Mouse (Mus musculus) heart, embryonic 14.5 days (tissue): ENCODE measurements around the gene Cabp4. TPM values are rescaled to one million over a fixed set of nuclear protein-coding genes. Genes with fewer than 3 reads are reported as not detected.

ENCODE experiments used
- ATAC-seq: fragments of 200-750 bp; cut with Nextera tagmentation; 2 replicates; pipeline ENCODE4 v1.8.0; 2017; ENCODE audit warnings: low read depth, moderate TSS enrichment; ENCODE audit not compliant: insufficient number of reproducible peaks, insufficient read depth, low FRiP score
- H3K27ac ChIP-seq, 2 experiments: fragments of 200-500 bp in 1 of 2; fragments of 300-500 bp in 1 of 2; sonication (generic) in 1 of 2; replicated peaks in 1 of 2; 2 replicates each; pipeline ENCODE4 v1.5.1; 2012 to 2014; ENCODE audit warnings: low read depth in 2 of 2, low read length in 2 of 2, control low read depth in 1 of 2, mild to moderate bottlenecking in 1 of 2, mixed read lengths in 1 of 2; ENCODE audit not compliant: control insufficient read depth in 1 of 2, insufficient read depth in 1 of 2
- H3K27me3 ChIP-seq: fragments of 300-500 bp; sonication (generic); 2 replicates; pipeline ENCODE4 v1.6.1; 2014; ENCODE audit warnings: mild to moderate bottlenecking, low read length, control low read depth; ENCODE audit not compliant: control insufficient read depth, insufficient read depth
- H3K36me3 ChIP-seq: fragments of 300-500 bp; sonication (generic); 2 replicates; pipeline ENCODE4 v1.6.1; 2014; ENCODE audit warnings: mild to moderate bottlenecking, control low read depth, low read length, mixed read lengths; ENCODE audit not compliant: control insufficient read depth, insufficient read depth
- H3K4me1 ChIP-seq, 2 experiments: fragments of 200-500 bp in 1 of 2; fragments of 300-500 bp in 1 of 2; sonication (generic) in 1 of 2; 2 replicates each; pipeline ENCODE4 v1.6.1; 2012 to 2014; ENCODE audit warnings: low read length in 2 of 2, control low read depth in 1 of 2, mixed read lengths in 1 of 2; ENCODE audit not compliant: control insufficient read depth in 2 of 2, insufficient read depth in 2 of 2
- H3K4me2 ChIP-seq: fragments of 300-500 bp; sonication (generic); 2 replicates; pipeline ENCODE4 v1.6.1; 2014; ENCODE audit warnings: mild to moderate bottlenecking, low read length
- H3K4me3 ChIP-seq, 2 experiments: fragments of 200-500 bp in 1 of 2; fragments of 300-500 bp in 1 of 2; sonication (generic) in 1 of 2; 2 replicates each; pipeline ENCODE4 v1.5.1; 2012 to 2014; ENCODE audit warnings: low read length in 2 of 2, mild to moderate bottlenecking in 2 of 2, control low read depth in 1 of 2, low read depth in 1 of 2, moderate library complexity in 1 of 2; ENCODE audit not compliant: control insufficient read depth in 1 of 2, insufficient read depth in 1 of 2
- H3K9ac ChIP-seq: fragments of 300-500 bp; sonication (generic); 2 replicates; pipeline ENCODE4 v1.6.1; 2014; ENCODE audit warnings: mild to moderate bottlenecking, low read length
- H3K9me3 ChIP-seq: fragments of 300-500 bp; sonication (generic); 2 replicates; pipeline ENCODE4 v1.6.1; 2016; ENCODE audit warnings: low read length, control low read depth; ENCODE audit not compliant: control insufficient read depth
- WGBS: fragments of 180-500 bp; shearing (Covaris S2); extraction: QIAGEN DNeasy Blood & Tissue Kit; methylation state at CpG from one replicate; pipeline ENCODE4 v1.1.7; 2014; 5-methylcytosine and 5-hydroxymethylcytosine counted together
- polyA plus RNA-seq: library from polyadenylated mRNA; unstranded; fragments of >200 nt; fragmentation: Nextera tagmentation; extraction: Ambion mirVana; gene quantifications from 2 replicates; pipeline ENCODE4 v1.2.1, GENCODE M21; 2014

Gene Cabp4
- polyA plus RNA-seq, 1 experiment from 2014 or later = not detected

GRCm38 (mm10) chr19:4134354-4134753, 9.5 kb downstream of the Cabp4 start:
- WGBS = 82% methylated on average over 4 of the region's 4 CpGs
- H3K27me3 ChIP-seq = 0 out of 2 replicates have a peak, but pooled peaks cover 7% of the 10 kb centered on the region
- no peak overlapping the region for H3K4me3 ChIP-seq
- ATAC-seq = no peak
- H3K9me3 ChIP-seq = no peaks in the 10 kb centered on the region
- no peak overlapping the region for H3K9ac ChIP-seq
- no peak overlapping the region for H3K4me2 ChIP-seq
- H3K27ac ChIP-seq = no peak overlapping the region
- H3K4me1 ChIP-seq = peaks cover 8 to 9% of the 10 kb centered on the region in 2 experiments; a peak in 3 of 4 replicates
- H3K36me3 ChIP-seq = peaks cover 38% of the 10 kb centered on the region

GRCm38 (mm10) chr19:4131768-4132167, 12.1 kb downstream of the Cabp4 start:
- Histone ChIP-seq H3K4me2 (no peak overlapping the region), H3K9me3 (no peaks in the 10 kb centered on the region), H3K4me3 (no peak overlapping the region), H3K27ac (no peak overlapping the region), H3K36me3 (peaks cover 55% of the 10 kb centered on the region), H3K9ac (no peak overlapping the region), H3K4me1 (peaks cover 10 to 14% of the 10 kb centered on the region in 2 experiments), H3K27me3 (no peaks in the 10 kb centered on the region)
- WGBS = 81% methylated on average over 2 of the region's 2 CpGs
- no peak for ATAC-seq

- no peak overlapping the region for H3K9ac ChIP-seq
- no peaks in the 10 kb centered on the region for H3K9me3 ChIP-seq
- 90% methylated on average over 5 of the region's 5 CpGs for WGBS
- H3K27ac ChIP-seq = no peak overlapping the region
- no peaks in the 10 kb centered on the region for H3K27me3 ChIP-seq
- ATAC-seq = no peak
- H3K4me2 ChIP-seq = no peak overlapping the region
- H3K4me1 ChIP-seq = peaks cover 12 to 19% of the 10 kb centered on the region in 2 experiments
- H3K36me3 ChIP-seq = peaks cover 55% of the 10 kb centered on the region
- no peak overlapping the region for H3K4me3 ChIP-seq
These were observed 12.8 kb downstream of the Cabp4 start for GRCm38 (mm10) chr19:4131075-4131474.

GRCm38 (mm10) chr19:4130106-4130505, 13.7 kb downstream of the Cabp4 start:
- H3K27me3 ChIP-seq = no peaks in the 10 kb centered on the region
- no peak overlapping the region for H3K4me2 ChIP-seq
- WGBS = 62% methylated on average over 4 of the region's 4 CpGs
- peak overlapping the region in 1 of 2 experiments; percentile 25; a peak in 2 of 4 replicates for H3K27ac ChIP-seq
- 0 out of 2 replicates have a peak overlapping the region, but pooled peaks have one; percentile 12 for H3K9ac ChIP-seq
- H3K4me3 ChIP-seq = no peak overlapping the region
- no peak for ATAC-seq
- H3K4me1 ChIP-seq = peaks cover 12 to 20% of the 10 kb centered on the region in 2 experiments
- peaks cover 55% of the 10 kb centered on the region for H3K36me3 ChIP-seq
- no peaks in the 10 kb centered on the region for H3K9me3 ChIP-seq

GRCm38 (mm10) chr19:4129462-4129861, 14.4 kb downstream of the Cabp4 start:
- H3K27me3 ChIP-seq = no peaks in the 10 kb centered on the region
- H3K4me1 ChIP-seq = peaks cover 12 to 22% of the 10 kb centered on the region in 2 experiments
- H3K4me2 ChIP-seq = no peak overlapping the region
- ATAC-seq = no peak
- 93% methylated on average over 7 of the region's 7 CpGs for WGBS
- peaks cover 55% of the 10 kb centered on the region for H3K36me3 ChIP-seq
- H3K27ac ChIP-seq = peak overlapping the region in 1 of 2 experiments; percentile 25; a peak in 1 of 4 replicates
- no peak overlapping the region for H3K4me3 ChIP-seq
- H3K9me3 ChIP-seq = no peaks in the 10 kb centered on the region
- H3K9ac ChIP-seq = 0 out of 2 replicates have a peak overlapping the region, but pooled peaks have one; percentile 12

- no peak for ATAC-seq
- H3K4me3 ChIP-seq = peak overlapping the region; percentile 70 to 87
- no peaks in the 10 kb centered on the region for H3K9me3 ChIP-seq
- H3K4me2 ChIP-seq = peak overlapping the region; percentile 87
- no peak overlapping the region for H3K27ac ChIP-seq
- peaks cover 12 to 22% of the 10 kb centered on the region in 2 experiments for H3K4me1 ChIP-seq
- H3K9ac ChIP-seq = peak overlapping the region; percentile 94
- WGBS = 61% methylated on average over 7 of the region's 7 CpGs
- no peaks in the 10 kb centered on the region for H3K27me3 ChIP-seq
- H3K36me3 ChIP-seq = peaks cover 40% of the 10 kb centered on the region
These were observed 16.9 kb downstream of the Cabp4 start for GRCm38 (mm10) chr19:4126759-4127495.

- WGBS = 1% methylated on average over 59 of the region's 64 CpGs
- H3K4me1 ChIP-seq = peaks cover 13 to 22% of the 10 kb centered on the region in 2 experiments
- no peaks in the 10 kb centered on the region for H3K27me3 ChIP-seq
- peak within 1 kb of the TSS; percentile 87 for H3K4me2 ChIP-seq
- H3K9me3 ChIP-seq = no peaks in the 10 kb centered on the region
- H3K9ac ChIP-seq = peak within 1 kb of the TSS; percentile 94
- H3K27ac ChIP-seq = peak within 1 kb of the TSS in 1 of 2 experiments; percentile 51; a peak in 1 of 4 replicates
- peaks cover 31% of the 10 kb centered on the region for H3K36me3 ChIP-seq
- peak within 1 kb of the TSS; percentile 70 to 87 for H3K4me3 ChIP-seq
- ATAC-seq = peak; percentile 97
These were observed 17.8 kb downstream of the Cabp4 start, which contains the start of gene Aip for GRCm38 (mm10) chr19:4125741-4126696. Gene Aip, minus strand, starts transcription at chr19:4125858.
